Mouse (Mus musculus) MEL (cell line): ENCODE data around the gene Psd.

ENCODE experiments used
- CTCF ChIP-seq, 3 experiments: IDR thresholded peaks in 2 of 3; conservative IDR thresholded peaks in 1 of 3; 2 replicates each; pipeline ENCODE4 v1.5.1; 2011 to 2012; ENCODE audit warnings: low read length in 3 of 3, low read depth in 2 of 3, mild to moderate bottlenecking in 2 of 3, improper control_type of control experiment in 1 of 3, inconsistent platforms in 1 of 3, mixed read lengths in 1 of 3, moderate library complexity in 1 of 3; ENCODE audit not compliant: control insufficient read depth in 1 of 3, insufficient read depth in 1 of 3, poor library complexity in 1 of 3, severe bottlenecking in 1 of 3
- EP300 ChIP-seq, 2 experiments: IDR thresholded peaks; 2 replicates each; pipeline ENCODE4 v1.6.1; 2011; ENCODE audit warnings: improper control_type of control experiment in 2 of 2, low read length in 2 of 2, low read depth in 1 of 2, mild to moderate bottlenecking in 1 of 2
- ZC3H11A ChIP-seq: IDR thresholded peaks from 2 replicates; pipeline ENCODE4 v1.6.1; 2012; ENCODE audit warnings: low read depth, mild to moderate bottlenecking, inconsistent platforms, low read length, improper control_type of control experiment

GRCm38 (mm10) chr19:46312566-46312965, 14.4 kb downstream of the Psd start:
- TF ChIP-seq EP300 (IDR thresholded peaks at IDR 0.05; ENCODE audit: low read depth in 1 of 2, low read length in 2 of 2) (no peak), ZC3H11A (no peak), CTCF (IDR thresholded peaks at IDR 0.05 in 2 of 3, conservative IDR thresholded peaks at IDR 0.05 in 1 of 3; ENCODE audit: control insufficient read depth in 1 of 3, insufficient read depth in 1 of 3, low read depth in 2 of 3, low read length in 3 of 3, poor library complexity in 1 of 3, severe bottlenecking in 1 of 3) (no peak)
